Mouse (Mus musculus): ENCODE measurements around the gene Smim24. TPM values are rescaled to one million over a fixed set of nuclear protein-coding genes. Genes with fewer than 3 reads are reported as not detected.
A peak's percentile ranks its signal among the peaks of the same experiment; 100 is the strongest.

Gene Smim24
- 3.8 and 4.7 TPM in 2 replicates for polyA plus RNA-seq (2014; fragmentation: Nextera tagmentation; extraction: Ambion mirVana)

- Histone ChIP-seq H3K4me2 (ENCODE audit: low read length) (peak within 1 kb of the TSS; percentile 71), H3K27me3 (ENCODE audit: control insufficient read depth, insufficient read depth, low read length) (no peaks in the 10 kb centered on the region), H3K4me3 (ENCODE audit: control insufficient read depth in 1 of 2, insufficient read depth in 1 of 2, low read depth in 1 of 2, low read length in 2 of 2) (peak within 1 kb of the TSS; percentile 30 to 31), H3K27ac (replicated peaks in 1 of 2; ENCODE audit: control insufficient read depth in 1 of 2, insufficient read depth in 1 of 2, low read depth in 2 of 2, low read length in 2 of 2) (peak within 1 kb of the TSS; percentile 21 to 53; a peak in 3 of 4 replicates), H3K9me3 (ENCODE audit: control insufficient read depth, low read length) (no peaks in the 10 kb centered on the region), H3K4me1 (ENCODE audit: control insufficient read depth in 2 of 2, insufficient read depth in 2 of 2, low read length in 2 of 2) (peaks cover 10 to 30% of the 10 kb centered on the region in 2 experiments), H3K36me3 (ENCODE audit: control insufficient read depth, insufficient read depth, low read length) (peaks cover 30% of the 10 kb centered on the region), H3K9ac (ENCODE audit: low read length) (peak within 1 kb of the TSS; percentile 69)
- WGBS, result 60% methylated on average over 14 of the region's 14 CpGs
- ATAC-seq (ENCODE audit: insufficient number of reproducible peaks, insufficient read depth, low FRiP score, low read depth), result no peak
Observed at GRCm38 (mm10) chr10:81392781-81393185, at the start of gene Smim24. Gene Smim24, plus strand, starts transcription at chr10:81393051.

DNA sequence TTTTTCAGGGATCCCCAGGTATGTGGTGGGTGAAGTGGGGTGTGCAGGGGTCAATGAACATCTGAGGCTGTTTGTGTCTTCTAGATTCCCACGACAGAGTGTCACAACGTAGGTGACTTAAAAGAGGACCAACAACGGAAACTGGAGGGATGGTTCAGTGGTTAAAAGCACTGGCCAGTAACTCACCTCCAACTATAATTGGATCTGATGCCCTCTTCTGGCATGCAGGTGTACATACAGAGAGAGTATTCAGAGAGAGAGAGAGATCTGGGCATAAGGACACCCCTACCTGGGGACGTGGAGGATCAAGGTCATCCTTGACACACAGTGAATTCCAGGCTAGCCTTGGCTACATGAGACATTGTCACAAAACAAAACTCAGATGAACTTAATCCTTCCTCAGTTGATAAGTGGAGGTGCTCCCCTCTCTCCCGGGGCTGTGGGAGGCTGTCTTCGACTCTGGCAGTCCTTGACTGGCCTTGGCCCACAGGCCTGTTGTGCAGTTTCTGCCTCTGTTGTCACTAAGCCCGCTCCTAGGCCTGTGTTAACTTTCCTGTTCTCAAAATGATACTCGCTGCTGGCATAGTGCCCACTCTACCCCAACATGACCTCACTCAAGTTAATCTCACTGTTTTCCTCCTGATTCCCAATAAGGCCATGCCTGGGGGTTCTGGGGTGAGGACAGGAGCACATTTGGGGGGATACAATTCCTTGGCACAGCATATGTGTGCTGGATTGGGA, 48.3 kb upstream of the Smim24 start:
- Histone ChIP-seq H3K9ac (ENCODE audit: low read length) (no peak overlapping the region), H3K4me1 (ENCODE audit: control insufficient read depth in 2 of 2, insufficient read depth in 2 of 2, low read length in 2 of 2) (peaks cover 17 to 26% of the 10 kb centered on the region in 2 experiments), H3K4me3 (ENCODE audit: control insufficient read depth in 1 of 2, insufficient read depth in 1 of 2, low read depth in 1 of 2, low read length in 2 of 2) (no peak overlapping the region), H3K4me2 (ENCODE audit: low read length) (no peak overlapping the region), H3K36me3 (ENCODE audit: control insufficient read depth, insufficient read depth, low read length) (peaks cover 34% of the 10 kb centered on the region), H3K27me3 (ENCODE audit: control insufficient read depth, insufficient read depth, low read length) (peaks cover 19% of the 10 kb centered on the region), H3K27ac (replicated peaks in 1 of 2; ENCODE audit: control insufficient read depth in 1 of 2, insufficient read depth in 1 of 2, low read depth in 2 of 2, low read length in 2 of 2) (no peak overlapping the region; a peak in 1 of 4 replicates), H3K9me3 (ENCODE audit: control insufficient read depth, low read length) (no peaks in the 10 kb centered on the region)
- 35% methylated on average over 8 of the region's 8 CpGs for WGBS
- ATAC-seq (ENCODE audit: insufficient number of reproducible peaks, insufficient read depth, low FRiP score, low read depth), result no peak

DNA sequence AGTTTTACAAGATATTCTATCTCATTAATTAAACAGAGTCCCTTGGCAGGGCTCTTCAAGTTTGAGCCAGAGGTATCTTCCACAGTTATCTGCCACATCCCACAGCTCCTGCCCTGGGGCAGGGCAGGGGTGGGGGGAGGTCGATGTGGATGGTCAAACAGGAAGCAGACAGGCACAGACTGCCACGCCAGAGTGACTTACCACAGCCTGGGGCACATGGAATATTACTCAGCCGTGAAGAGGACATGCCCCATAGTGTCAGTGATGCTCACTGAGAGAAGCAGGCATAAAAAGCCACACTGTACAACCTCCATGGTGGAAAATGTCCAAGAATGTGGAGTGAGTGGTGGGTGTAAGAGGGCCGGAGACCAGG, 47.7 kb upstream of the Smim24 start:
- WGBS, result 80% methylated on average over 4 of the region's 4 CpGs
- peaks cover 34% of the 10 kb centered on the region for H3K36me3 ChIP-seq (ENCODE audit: control insufficient read depth, insufficient read depth, low read length)

GRCm38 (mm10) chr10:81346453-81347067, 46.3 kb upstream of the Smim24 start:
- 17% methylated on average over 55 of the region's 55 CpGs for WGBS
- no peak for ATAC-seq (ENCODE audit: insufficient number of reproducible peaks, insufficient read depth, low FRiP score, low read depth)
- Histone ChIP-seq H3K9me3 (ENCODE audit: control insufficient read depth, low read length) (no peaks in the 10 kb centered on the region), H3K4me3 (ENCODE audit: control insufficient read depth in 1 of 2, insufficient read depth in 1 of 2, low read depth in 1 of 2, low read length in 2 of 2) (peak overlapping the region; percentile 4 to 10; a peak in 2 of 4 replicates), H3K36me3 (ENCODE audit: control insufficient read depth, insufficient read depth, low read length) (peaks cover 34% of the 10 kb centered on the region), H3K9ac (ENCODE audit: low read length) (peak overlapping the region; percentile 7; the same call in 1 of the 2 replicates), H3K4me1 (ENCODE audit: control insufficient read depth in 2 of 2, insufficient read depth in 2 of 2, low read length in 2 of 2) (peaks cover 17 to 28% of the 10 kb centered on the region in 2 experiments), H3K4me2 (ENCODE audit: low read length) (peak overlapping the region; percentile 49), H3K27ac (replicated peaks in 1 of 2; ENCODE audit: control insufficient read depth in 1 of 2, insufficient read depth in 1 of 2, low read depth in 2 of 2, low read length in 2 of 2) (no peak overlapping the region), H3K27me3 (ENCODE audit: control insufficient read depth, insufficient read depth, low read length) (peaks cover 19% of the 10 kb centered on the region)

More for the DNA sequence above, 47.7 kb upstream of the Smim24 start:
- Histone ChIP-seq H3K9ac (ENCODE audit: low read length) (no peak overlapping the region), H3K4me1 (ENCODE audit: control insufficient read depth in 2 of 2, insufficient read depth in 2 of 2, low read length in 2 of 2) (peaks cover 17 to 26% of the 10 kb centered on the region in 2 experiments), H3K9me3 (ENCODE audit: control insufficient read depth, low read length) (no peaks in the 10 kb centered on the region), H3K27me3 (ENCODE audit: control insufficient read depth, insufficient read depth, low read length) (peaks cover 19% of the 10 kb centered on the region), H3K4me3 (ENCODE audit: control insufficient read depth in 1 of 2, insufficient read depth in 1 of 2, low read depth in 1 of 2, low read length in 2 of 2) (no peak overlapping the region), H3K4me2 (ENCODE audit: low read length) (no peak overlapping the region), H3K27ac (replicated peaks in 1 of 2; ENCODE audit: control insufficient read depth in 1 of 2, insufficient read depth in 1 of 2, low read depth in 2 of 2, low read length in 2 of 2) (no peak overlapping the region)
- ATAC-seq (ENCODE audit: insufficient number of reproducible peaks, insufficient read depth, low FRiP score, low read depth), result no peak

DNA sequence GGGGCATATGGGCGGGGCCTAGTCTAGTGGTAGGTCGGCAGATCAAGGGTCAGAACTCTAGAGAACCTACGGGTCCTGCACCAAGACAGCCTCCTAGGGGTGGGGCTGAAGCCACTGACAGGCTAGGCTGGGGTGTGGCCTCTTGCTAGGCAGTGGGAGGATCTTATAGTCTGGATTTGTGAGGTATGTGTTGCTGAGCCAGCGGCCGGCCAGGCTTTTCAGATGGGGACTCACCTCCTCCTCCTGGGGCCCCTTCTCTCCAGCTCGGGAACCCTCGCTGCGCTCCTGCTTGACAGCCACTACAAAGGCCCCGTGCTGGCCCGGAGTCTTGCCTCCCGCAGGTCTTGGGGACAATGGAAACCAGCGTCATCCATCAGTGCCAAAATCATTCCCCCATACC, 43.7 kb upstream of the Smim24 start:
- ATAC-seq (ENCODE audit: insufficient number of reproducible peaks, insufficient read depth, low FRiP score, low read depth), result no peak
- H3K4me3 ChIP-seq (ENCODE audit: control insufficient read depth in 1 of 2, insufficient read depth in 1 of 2, low read depth in 1 of 2, low read length in 2 of 2), result peak overlapping the region; percentile 66 to 85
- H3K4me2 ChIP-seq (ENCODE audit: low read length), result peak overlapping the region; percentile 98
- peak overlapping the region in 1 of 2 experiments; percentile 84; a peak in 2 of 4 replicates for H3K27ac ChIP-seq (replicated peaks in 1 of 2; ENCODE audit: control insufficient read depth in 1 of 2, insufficient read depth in 1 of 2, low read depth in 2 of 2, low read length in 2 of 2)
- H3K27me3 ChIP-seq (ENCODE audit: control insufficient read depth, insufficient read depth, low read length), result no peaks in the 10 kb centered on the region
- H3K4me1 ChIP-seq (ENCODE audit: control insufficient read depth in 2 of 2, insufficient read depth in 2 of 2, low read length in 2 of 2), result peaks cover 17 to 28% of the 10 kb centered on the region in 2 experiments
- H3K36me3 ChIP-seq (ENCODE audit: control insufficient read depth, insufficient read depth, low read length), result peaks cover 34% of the 10 kb centered on the region
- H3K9ac ChIP-seq (ENCODE audit: low read length), result peak overlapping the region; percentile 96
- 6% methylated on average over 11 of the region's 12 CpGs for WGBS
- no peaks in the 10 kb centered on the region for H3K9me3 ChIP-seq (ENCODE audit: control insufficient read depth, low read length)

DNA sequence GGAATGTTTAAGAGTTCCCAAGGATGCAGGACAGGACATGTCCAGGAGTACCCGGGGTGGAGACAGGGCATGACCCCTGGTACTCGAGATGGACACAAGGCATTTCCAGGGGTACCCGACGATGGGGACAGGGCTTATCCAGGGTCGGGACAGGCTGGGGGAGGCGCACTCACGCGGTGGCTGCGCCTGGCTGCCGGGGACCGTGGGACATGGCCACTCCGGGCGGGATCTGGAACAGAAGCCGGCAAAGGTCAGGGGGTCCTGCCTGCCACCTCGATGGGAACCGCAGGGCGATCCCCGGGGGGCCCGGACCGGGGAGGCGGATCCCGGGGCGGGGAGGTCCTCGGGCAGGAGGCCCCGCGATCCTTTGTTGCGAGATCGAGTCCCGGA, 42.9 kb upstream of the Smim24 start:
- WGBS, result under 1% methylated on average over 26 of the region's 29 CpGs
- peaks cover 34% of the 10 kb centered on the region for H3K36me3 ChIP-seq (ENCODE audit: control insufficient read depth, insufficient read depth, low read length)
- peak overlapping the region; percentile 66 to 85 for H3K4me3 ChIP-seq (ENCODE audit: control insufficient read depth in 1 of 2, insufficient read depth in 1 of 2, low read depth in 1 of 2, low read length in 2 of 2)
- H3K4me2 ChIP-seq (ENCODE audit: low read length), result peak overlapping the region; percentile 98
- H3K27ac ChIP-seq (replicated peaks in 1 of 2; ENCODE audit: control insufficient read depth in 1 of 2, insufficient read depth in 1 of 2, low read depth in 2 of 2, low read length in 2 of 2), result peak overlapping the region; percentile 19 to 84
- peak overlapping the region; percentile 96 for H3K9ac ChIP-seq (ENCODE audit: low read length)
- no peaks in the 10 kb centered on the region for H3K9me3 ChIP-seq (ENCODE audit: control insufficient read depth, low read length)
- no peaks in the 10 kb centered on the region for H3K27me3 ChIP-seq (ENCODE audit: control insufficient read depth, insufficient read depth, low read length)
- H3K4me1 ChIP-seq (ENCODE audit: control insufficient read depth in 2 of 2, insufficient read depth in 2 of 2, low read length in 2 of 2), result peaks cover 17 to 28% of the 10 kb centered on the region in 2 experiments
- 0 out of 2 replicates have a peak, but pooled peaks have one; percentile 6 for ATAC-seq (ENCODE audit: insufficient number of reproducible peaks, insufficient read depth, low FRiP score, low read depth)

DNA sequence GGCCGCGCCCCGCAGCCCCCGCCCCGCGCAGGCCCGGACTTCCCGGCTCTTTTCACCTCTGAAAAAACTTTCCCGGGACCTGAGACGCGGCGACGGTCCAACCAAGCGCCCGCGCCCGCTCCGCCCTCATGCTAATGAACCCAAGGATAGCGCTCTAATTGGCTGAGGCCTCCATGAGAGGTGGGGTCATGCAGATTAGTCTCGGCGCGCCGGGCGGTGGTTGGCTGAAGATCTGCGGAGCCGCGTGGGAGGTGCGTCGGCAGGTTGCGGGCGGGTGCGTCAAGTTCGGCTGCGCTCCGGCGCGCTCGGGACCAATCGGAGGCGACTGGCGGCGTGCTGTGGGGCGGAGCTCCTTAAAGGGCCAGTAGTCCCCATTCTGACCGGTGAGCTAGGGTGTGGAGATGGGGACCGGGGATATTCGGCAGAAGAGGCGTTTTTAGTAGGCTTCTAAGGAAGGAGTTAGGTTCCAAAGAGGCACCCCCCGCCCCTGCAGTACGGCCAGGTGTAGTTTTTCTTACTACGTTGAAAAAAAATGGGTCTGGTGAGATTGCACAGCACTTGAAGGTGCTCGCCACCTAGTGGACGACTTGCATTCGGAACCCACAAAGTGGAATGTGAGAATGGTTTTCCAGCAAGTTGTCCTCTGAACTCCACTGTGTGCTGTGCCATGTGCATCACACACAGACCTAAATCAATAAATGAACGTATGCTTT, 42.3 kb upstream of the Smim24 start, which contains the start of gene Hmg20b:
Gene Hmg20b (minus strand): TSS at position 130 of the 713 bp plus-strand sequence.
- under 1% methylated on average over 54 of the region's 54 CpGs for WGBS
- Histone ChIP-seq H3K36me3 (ENCODE audit: control insufficient read depth, insufficient read depth, low read length) (peaks cover 31% of the 10 kb centered on the region), H3K27me3 (ENCODE audit: control insufficient read depth, insufficient read depth, low read length) (no peaks in the 10 kb centered on the region), H3K9me3 (ENCODE audit: control insufficient read depth, low read length) (no peaks in the 10 kb centered on the region), H3K9ac (ENCODE audit: low read length) (peak within 1 kb of the TSS; percentile 96), H3K4me3 (ENCODE audit: control insufficient read depth in 1 of 2, insufficient read depth in 1 of 2, low read depth in 1 of 2, low read length in 2 of 2) (peak within 1 kb of the TSS; percentile 67 to 85), H3K4me1 (ENCODE audit: control insufficient read depth in 2 of 2, insufficient read depth in 2 of 2, low read length in 2 of 2) (peaks cover 17 to 28% of the 10 kb centered on the region in 2 experiments), H3K4me2 (ENCODE audit: low read length) (peak within 1 kb of the TSS; percentile 98), H3K27ac (replicated peaks in 1 of 2; ENCODE audit: control insufficient read depth in 1 of 2, insufficient read depth in 1 of 2, low read depth in 2 of 2, low read length in 2 of 2) (peak within 1 kb of the TSS; percentile 52 to 84)
- peak; percentile 93 for ATAC-seq (ENCODE audit: insufficient number of reproducible peaks, insufficient read depth, low FRiP score, low read depth)

Measured in heart, embryonic 14.5 days (tissue).